ENCODE assay signal across 17 mouse cellular contexts in the genomic region with DNA sequence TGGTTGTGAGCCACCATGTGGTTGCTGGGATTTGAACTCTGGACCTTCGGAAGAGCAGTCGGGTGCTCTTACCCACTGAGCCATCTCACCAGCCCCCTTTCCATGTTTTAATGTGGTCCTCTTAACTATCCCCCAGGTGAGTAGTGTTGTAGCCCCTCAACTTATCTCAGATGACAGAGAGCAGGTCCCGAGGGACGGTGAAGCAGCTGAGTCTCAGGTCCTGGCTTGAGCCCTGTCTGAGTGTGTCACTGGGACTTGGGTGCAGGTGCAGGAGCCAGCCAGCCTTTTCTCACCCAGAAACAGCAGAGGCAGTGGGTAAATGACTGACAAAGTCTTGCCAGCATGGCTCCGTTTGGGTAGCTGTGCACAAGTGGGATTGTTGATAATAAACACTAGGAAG. TPM values are rescaled to one million over a fixed set of nuclear protein-coding genes. Genes with fewer than 3 reads are reported as not detected.
"Had no signal": no experiment of that assay in that cellular context is flagged by ENCODE, and none has a peak within 500 bp of the region (broad histone marks: within the 10 kb centered on the region; RNA-seq: fewer than 3 reads in every experiment).

No protein-coding gene starts in this region.

- H3K9me3 ChIP-seq: limb, embryonic 10.5 days; lung, embryonic 15.5 days; neural tube, embryonic 15.5 days had no signal

- H3K9ac ChIP-seq: lung, embryonic 15.5 days; neural tube, embryonic 15.5 days had no signal

- H3K27ac ChIP-seq: layer of hippocampus, adult 2 months; limb, embryonic 10.5 days; lung, embryonic 15.5 days; neural tube, embryonic 15.5 days had no signal

- H3K4me2 ChIP-seq: lung, embryonic 15.5 days; neural tube, embryonic 15.5 days had no signal

- DNase-seq: kidney, adult 9 months; kidney, postnatal 10 days; kidney, postnatal 4 days; lung, postnatal 36 days; midbrain, embryonic 14.5 days; right cerebral cortex, adult 18-20 months; right cerebral cortex, postnatal 25 days; thymus, adult 18-20 months; thymus, postnatal 14 days had no signal

- H3K27me3 ChIP-seq: lung, embryonic 15.5 days; neural tube, embryonic 15.5 days had no signal

- H3K4me3 ChIP-seq: layer of hippocampus, adult 2 months; limb, embryonic 10.5 days; lung, embryonic 15.5 days; myocyte; neural tube, embryonic 15.5 days had no signal

- ATAC-seq: inflammation-experienced regulatory T-cells, adult 6 months; intestine, postnatal 0 days had no signal

- H3K36me3 ChIP-seq: limb, embryonic 10.5 days; lung, embryonic 15.5 days; neural tube, embryonic 15.5 days had no signal

RNA-seq across cellular contexts. Expression of gene Cd6, which starts 14.3 kb away (rescaled TPM):
- polyA plus RNA-seq: limb, embryonic 10.5 days; midbrain, embryonic 14.5 days; myocyte; neural tube, embryonic 11.5 days; neural tube, embryonic 15.5 days had no signal
